Mouse (Mus musculus) cortical plate, adult 2 months (tissue): ENCODE measurements around the gene Rcc1. TPM values are rescaled to one million over a fixed set of nuclear protein-coding genes. Genes with fewer than 3 reads are reported as not detected.
"Not testable (repeated sequence)": the region's sequence is repeated elsewhere in the genome, so short reads cannot be mapped to it uniquely, and the experiment has no call there.

Experiments
- H3K27ac ChIP-seq: fragments of 200-500 bp; 2 replicates; pipeline ENCODE4 v1.5.1; 2012; ENCODE audit warnings: low read length, control low read depth, inconsistent platforms; ENCODE audit not compliant: insufficient read depth
- H3K4me1 ChIP-seq: fragments of 200-500 bp; 2 replicates; pipeline ENCODE4 v1.6.1; 2011; ENCODE audit warnings: low read length; ENCODE audit not compliant: control insufficient read depth, insufficient read depth
- H3K4me3 ChIP-seq: fragments of 200-500 bp; 2 replicates; pipeline ENCODE4 v1.5.1; 2011; ENCODE audit warnings: mild to moderate bottlenecking, low read length, control low read depth; ENCODE audit not compliant: insufficient read depth
- CTCF ChIP-seq: fragments of 200-500 bp; IDR thresholded peaks from 2 replicates; pipeline ENCODE4 v1.5.1; 2011; ENCODE audit warnings: mild to moderate bottlenecking, control low read depth, low read length; ENCODE audit not compliant: insufficient read depth; ENCODE audit errors: extremely low read depth
- POLR2A ChIP-seq: fragments of 200-500 bp; IDR thresholded peaks from 2 replicates; pipeline ENCODE4 v1.6.1; 2011; ENCODE audit warnings: mild to moderate bottlenecking, low read length, control low read depth; ENCODE audit not compliant: insufficient read depth; ENCODE audit errors: extremely low read depth
- polyA plus RNA-seq: library from polyadenylated mRNA; depleted of rRNA; stranded (reverse); fragments of >200 nt; gene quantifications from 2 replicates; pipeline ENCODE4 v1.2.3, GENCODE M21; 2012

The Rcc1 gene
- polyA plus RNA-seq, 1 experiment, result 8.8 TPM

GRCm38 (mm10) chr4:132306004-132306403 is 47.4 kb downstream of the Rcc1 start:
- no peak overlapping the region for H3K4me3 ChIP-seq
- TF ChIP-seq POLR2A, result no peak
- TF ChIP-seq CTCF, result no peak

GRCm38 (mm10) chr4:132305276-132305675 is 48.1 kb downstream of the Rcc1 start:
- Histone ChIP-seq H3K4me3 (no peak overlapping the region), H3K4me1 (no peaks in the 10 kb centered on the region; the same call in 1 of the 2 replicates), H3K27ac (no peak overlapping the region)
- TF ChIP-seq CTCF, result no peak
- no peak for TF ChIP-seq POLR2A

More at GRCm38 (mm10) chr4:132306004-132306403, 47.4 kb downstream of the Rcc1 start:
- Histone ChIP-seq H3K4me1 (no peaks in the 10 kb centered on the region; the same call in 1 of the 2 replicates), H3K27ac (no peak overlapping the region)

DNA sequence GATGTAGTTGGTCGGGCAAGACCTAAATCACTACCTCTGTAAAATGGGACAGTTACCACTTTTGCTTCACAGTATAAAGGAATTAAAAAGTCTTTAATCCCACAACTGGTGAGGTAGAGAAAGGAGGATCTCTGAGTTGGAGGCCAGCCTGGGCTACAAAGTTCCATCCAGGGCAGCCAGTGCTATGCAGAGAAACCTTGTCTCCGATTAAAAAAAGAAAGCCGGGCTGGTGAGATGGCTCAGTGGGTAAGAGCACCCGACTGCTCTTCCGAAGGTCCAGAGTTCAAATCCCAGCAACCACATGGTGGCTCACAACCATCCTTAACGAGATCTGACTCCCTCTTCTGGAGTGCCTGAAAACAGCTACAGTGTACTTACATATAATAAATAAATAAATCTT is 49.9 kb downstream of the Rcc1 start:
- H3K4me1 ChIP-seq, H3K27ac ChIP-seq: not testable (repeated sequence)
- peak overlapping the region; percentile 51 for H3K4me3 ChIP-seq

DNA sequence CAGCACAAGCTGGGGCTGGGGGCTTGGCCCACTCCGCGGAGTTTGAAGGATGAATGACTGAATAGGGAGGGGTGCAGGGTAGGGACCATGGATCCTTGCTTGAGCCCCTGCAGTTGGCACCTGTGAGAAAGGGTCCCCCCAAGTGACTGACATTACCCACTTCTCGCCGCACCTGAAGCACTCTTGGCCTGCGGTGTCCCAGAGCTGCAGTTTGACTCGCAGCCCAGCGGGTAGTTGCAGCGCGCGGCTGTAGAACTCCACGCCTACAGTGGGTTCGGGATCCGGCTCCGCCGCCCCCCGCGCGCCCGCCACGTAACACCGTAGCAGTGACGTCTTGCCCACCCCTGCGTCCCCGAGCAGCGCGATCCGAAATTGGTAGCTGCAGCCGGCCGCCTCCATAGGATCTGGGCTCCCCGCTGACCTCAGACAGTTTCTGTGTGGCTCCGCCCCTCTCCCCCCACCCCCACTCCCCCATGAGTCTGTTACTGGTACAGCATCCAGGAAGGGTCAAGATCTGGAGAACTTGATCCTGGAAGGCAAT is 50.4 kb downstream of the Rcc1 start, which contains the start of gene Rab42:
TSS of gene Rab42 (minus strand) at position 447 of the 541 bp plus-strand sequence.
- H3K4me3 ChIP-seq, result peak within 1 kb of the TSS; percentile 51
- peak within 1 kb of the TSS; percentile 19; the same call in 1 of the 2 replicates for H3K27ac ChIP-seq
- TF ChIP-seq POLR2A, result no peak; the same call in 1 of the 2 replicates
- TF ChIP-seq CTCF, result no peak
- no peaks in the 10 kb centered on the region; the same call in 1 of the 2 replicates for H3K4me1 ChIP-seq

DNA sequence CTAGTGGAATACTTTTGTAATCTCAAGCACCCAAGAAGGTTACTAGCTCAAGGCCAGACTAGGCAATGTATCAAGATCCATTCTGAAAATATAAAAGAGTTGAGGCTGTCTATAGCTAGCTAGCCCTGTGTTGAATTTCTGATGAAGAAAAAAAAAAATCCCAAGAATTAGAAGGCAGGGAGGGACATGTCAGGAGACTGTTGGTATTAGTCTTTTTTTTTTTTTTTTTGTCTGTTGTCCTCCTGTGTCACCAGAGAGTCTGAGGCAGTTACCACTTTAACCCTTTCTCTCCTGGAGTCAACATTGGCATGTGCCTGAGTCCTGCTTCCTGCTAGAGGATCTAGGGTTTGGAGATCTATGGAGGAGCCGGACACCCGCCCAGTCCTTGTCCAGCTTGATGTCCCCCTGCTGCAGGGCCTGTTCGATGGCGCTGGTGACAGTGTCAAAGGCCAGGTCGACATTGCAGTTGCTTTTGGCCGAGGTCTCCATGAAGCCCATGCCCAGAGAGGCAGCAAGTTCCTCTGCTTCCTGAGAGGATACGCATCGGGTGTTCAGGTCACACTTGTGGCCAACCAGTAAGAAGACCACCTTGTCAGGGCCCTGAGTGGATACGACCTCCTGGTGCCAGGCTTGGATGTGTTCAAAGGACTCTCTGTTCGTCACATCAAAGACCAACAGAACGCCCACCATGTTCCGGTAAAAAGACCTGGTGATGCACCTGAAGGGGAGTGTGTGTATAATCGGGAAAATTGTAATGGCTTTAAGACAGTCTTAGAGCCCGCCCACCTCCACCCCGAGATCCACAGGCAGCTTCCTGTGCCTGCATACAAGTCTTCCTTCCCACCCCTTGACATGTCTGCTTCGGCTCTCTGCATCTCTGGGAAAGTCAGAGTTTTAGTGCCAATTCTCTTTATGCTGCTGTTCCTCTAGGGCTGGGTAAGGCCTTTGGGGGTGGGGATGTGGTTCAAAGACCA is 51.2 kb downstream of the Rcc1 start:
- peak; percentile 26; the same call in 1 of the 2 replicates for TF ChIP-seq POLR2A
- TF ChIP-seq CTCF, result no peak
- Histone ChIP-seq H3K27ac (peak overlapping the region; percentile 19; the same call in 1 of the 2 replicates), H3K4me3 (peak overlapping the region; percentile 51), H3K4me1 (no peaks in the 10 kb centered on the region; the same call in 1 of the 2 replicates)

DNA sequence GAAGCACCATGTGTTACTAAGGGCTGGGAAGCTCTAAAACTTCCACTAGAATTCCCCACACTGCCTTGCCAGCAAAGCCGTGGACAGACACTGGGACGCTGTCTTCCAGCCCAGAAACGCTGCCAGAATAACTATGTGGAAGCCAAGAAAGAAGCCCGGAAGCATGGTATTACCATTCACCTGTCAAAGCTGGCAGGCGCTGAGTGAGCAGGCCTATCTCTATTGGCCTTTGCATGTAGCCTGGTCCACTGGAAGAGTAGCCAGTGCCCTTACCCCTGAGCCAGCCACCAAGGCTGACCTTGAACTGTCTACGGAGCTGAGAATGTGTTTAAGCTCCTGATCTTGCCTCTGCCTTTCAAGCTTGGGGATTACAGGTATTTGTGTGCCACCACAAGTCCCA is 51.9 kb downstream of the Rcc1 start:
- no peak for TF ChIP-seq CTCF
- TF ChIP-seq POLR2A, result no peak
- Histone ChIP-seq H3K4me1 (no peaks in the 10 kb centered on the region; the same call in 1 of the 2 replicates), H3K27ac (no peak overlapping the region), H3K4me3 (no peak overlapping the region)

GRCm38 (mm10) chr4:132299849-132300248 is 53.6 kb downstream of the Rcc1 start:
- TF ChIP-seq POLR2A (no peak), CTCF (no peak)
- Histone ChIP-seq H3K4me1 (no peaks in the 10 kb centered on the region; the same call in 1 of the 2 replicates), H3K27ac (no peak overlapping the region)

DNA sequence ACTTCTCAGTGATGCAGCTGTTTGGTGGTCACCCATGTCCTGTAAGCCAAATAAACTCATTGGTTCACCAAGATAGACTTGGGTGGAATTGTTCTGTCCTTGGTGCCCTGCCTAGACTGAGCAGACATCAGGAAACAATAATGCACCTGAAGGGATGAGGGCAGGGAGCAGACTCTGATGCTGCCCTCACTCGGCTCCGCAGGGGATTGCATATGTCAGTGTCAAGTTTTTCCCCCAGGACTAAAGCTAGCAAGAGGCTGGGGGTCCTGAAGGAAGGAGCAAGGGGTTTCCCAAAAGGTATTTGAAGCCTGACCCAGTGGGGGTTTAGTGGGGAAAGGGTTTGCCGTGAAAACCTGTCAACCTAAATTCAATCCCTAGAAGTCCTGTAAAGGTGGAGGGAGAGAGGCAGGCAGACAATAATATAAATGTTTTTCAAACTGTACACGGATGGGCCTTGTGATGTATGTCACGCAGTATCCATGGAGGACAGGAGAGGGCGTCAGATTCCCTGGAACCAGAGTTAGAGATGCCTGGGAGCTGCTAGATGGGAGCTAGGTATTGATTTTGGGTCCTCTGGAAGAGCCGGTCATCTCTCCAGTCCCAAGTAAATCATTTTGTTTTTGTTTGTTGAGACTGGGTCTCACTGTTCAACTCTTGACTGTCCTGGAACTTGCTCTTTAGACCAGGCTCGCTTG is 57.6 kb downstream of the Rcc1 start:
- no peak overlapping the region for H3K27ac ChIP-seq
- no peaks in the 10 kb centered on the region for H3K4me1 ChIP-seq
- TF ChIP-seq POLR2A, result no peak
- TF ChIP-seq CTCF, result 0 out of 2 replicates have a peak, but pooled peaks have one; percentile 11
- no peak overlapping the region for H3K4me3 ChIP-seq

More at GRCm38 (mm10) chr4:132299849-132300248, 53.6 kb downstream of the Rcc1 start:
- H3K4me3 ChIP-seq, result no peak overlapping the region

GRCm38 (mm10) chr4:132293682-132294240 is 59.6 kb downstream of the Rcc1 start:
- Histone ChIP-seq H3K4me3 (no peak overlapping the region), H3K4me1 (no peaks in the 10 kb centered on the region), H3K27ac (no peak overlapping the region)
- no peak for TF ChIP-seq CTCF
- no peak for TF ChIP-seq POLR2A
